Mouse (Mus musculus): ENCODE data around the gene Bco2. TPM values are rescaled to one million over a fixed set of nuclear protein-coding genes. Genes with fewer than 3 reads are reported as not detected.

Gene Bco2
- polyA plus RNA-seq (2016; fragmentation: Nextera tagmentation; extraction: Ambion mirVana), result 0.46 and 0.56 TPM in 2 replicates

DNA sequence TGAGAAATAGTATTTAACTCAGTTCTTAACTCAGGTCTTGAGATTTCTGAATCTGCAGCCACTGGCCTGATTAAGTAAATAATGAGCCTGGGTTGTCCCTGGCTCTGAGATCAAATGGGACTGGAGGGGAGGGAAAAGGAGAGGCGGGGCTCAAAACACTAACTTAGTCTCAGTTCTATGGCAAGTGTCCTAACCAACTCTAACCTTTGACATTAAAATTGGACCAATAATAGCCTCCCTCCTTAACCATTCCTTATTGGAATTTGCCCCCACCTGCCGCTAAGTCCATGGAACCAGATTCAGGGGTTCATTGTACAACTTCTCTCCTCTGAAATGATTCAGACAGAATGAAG is at the start of gene Bco2:
Gene Bco2 (minus strand): TSS at position 88 of the 353 bp plus-strand sequence.
- H3K27ac ChIP-seq, result peak within 1 kb of the TSS; percentile 93
- H3K9me3 ChIP-seq, result no peaks in the 10 kb centered on the region
- WGBS, result 0% methylated on average over 2 of the region's 2 CpGs
- peak; percentile 70 for ATAC-seq (ENCODE audit: low FRiP score)
- peak within 1 kb of the TSS; percentile 54 for H3K4me2 ChIP-seq
- H3K36me3 ChIP-seq (replicated peaks), result no peaks in the 10 kb centered on the region
- H3K9ac ChIP-seq, result peak within 1 kb of the TSS; percentile 51
- no peaks in the 10 kb centered on the region for H3K27me3 ChIP-seq
- H3K4me1 ChIP-seq, result peaks cover 16% of the 10 kb centered on the region
- peak within 1 kb of the TSS; percentile 25 for H3K4me3 ChIP-seq (replicated peaks)

DNA sequence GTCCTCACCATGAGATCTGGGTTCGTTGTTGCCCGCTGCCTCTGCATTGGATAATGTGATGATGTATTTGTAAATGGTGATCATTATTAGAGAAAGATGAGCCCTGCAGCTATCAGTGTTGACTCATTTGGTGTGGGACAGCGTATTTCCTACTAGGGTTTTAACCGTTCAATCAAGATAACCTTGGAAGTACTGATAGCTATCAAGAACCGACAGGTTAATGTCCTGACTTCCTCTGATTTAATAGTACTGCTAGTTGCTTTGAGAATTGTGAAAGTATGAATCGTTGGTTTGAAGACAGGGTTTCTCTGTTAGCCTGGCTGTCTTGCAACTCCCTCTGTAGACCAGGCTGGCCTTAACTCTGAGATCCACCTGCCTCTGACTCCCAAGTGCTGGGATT is 49.4 kb upstream of the Bco2 start:
- no peak for ATAC-seq (ENCODE audit: low FRiP score)

DNA sequence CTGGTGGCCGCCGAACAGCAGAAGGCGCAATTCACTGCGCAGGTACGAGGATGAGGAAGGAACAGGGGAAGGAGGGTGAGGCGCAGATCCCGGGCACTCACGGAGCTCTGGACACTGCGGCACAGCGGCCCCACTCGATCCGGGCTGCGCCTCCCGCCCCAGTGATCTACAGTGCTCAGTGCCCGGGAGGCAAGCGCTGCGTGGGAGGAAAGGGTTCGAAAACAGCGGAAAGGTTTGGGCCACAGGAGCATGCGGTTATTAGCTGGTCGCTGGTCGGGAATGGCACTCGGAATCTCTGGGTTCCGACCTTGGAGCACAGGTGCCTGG is 49.0 kb upstream of the Bco2 start:
- WGBS, result 1% methylated on average over 24 of the region's 24 CpGs
- H3K4me1 ChIP-seq, result peaks cover 25% of the 10 kb centered on the region
- H3K4me3 ChIP-seq (replicated peaks), result peak overlapping the region; percentile 85
- H3K9ac ChIP-seq, result peak overlapping the region; percentile 86
- H3K36me3 ChIP-seq (replicated peaks), result peaks cover 42% of the 10 kb centered on the region
- no peaks in the 10 kb centered on the region for H3K27me3 ChIP-seq
- H3K27ac ChIP-seq, result peak overlapping the region; percentile 88
- H3K4me2 ChIP-seq, result peak overlapping the region; percentile 93
- peak; percentile 90 for ATAC-seq (ENCODE audit: low FRiP score)
- H3K9me3 ChIP-seq, result no peaks in the 10 kb centered on the region

More for the DNA sequence above, 49.4 kb upstream of the Bco2 start:
- Histone ChIP-seq H3K36me3 (replicated peaks) (peaks cover 42% of the 10 kb centered on the region), H3K4me1 (peaks cover 25% of the 10 kb centered on the region), H3K4me3 (replicated peaks) (peak overlapping the region; percentile 85), H3K27me3 (no peaks in the 10 kb centered on the region), H3K9ac (peak overlapping the region; percentile 86), H3K27ac (peak overlapping the region; percentile 88), H3K9me3 (no peaks in the 10 kb centered on the region), H3K4me2 (peak overlapping the region; percentile 93)
- 5% methylated on average over 6 of the region's 6 CpGs for WGBS

DNA sequence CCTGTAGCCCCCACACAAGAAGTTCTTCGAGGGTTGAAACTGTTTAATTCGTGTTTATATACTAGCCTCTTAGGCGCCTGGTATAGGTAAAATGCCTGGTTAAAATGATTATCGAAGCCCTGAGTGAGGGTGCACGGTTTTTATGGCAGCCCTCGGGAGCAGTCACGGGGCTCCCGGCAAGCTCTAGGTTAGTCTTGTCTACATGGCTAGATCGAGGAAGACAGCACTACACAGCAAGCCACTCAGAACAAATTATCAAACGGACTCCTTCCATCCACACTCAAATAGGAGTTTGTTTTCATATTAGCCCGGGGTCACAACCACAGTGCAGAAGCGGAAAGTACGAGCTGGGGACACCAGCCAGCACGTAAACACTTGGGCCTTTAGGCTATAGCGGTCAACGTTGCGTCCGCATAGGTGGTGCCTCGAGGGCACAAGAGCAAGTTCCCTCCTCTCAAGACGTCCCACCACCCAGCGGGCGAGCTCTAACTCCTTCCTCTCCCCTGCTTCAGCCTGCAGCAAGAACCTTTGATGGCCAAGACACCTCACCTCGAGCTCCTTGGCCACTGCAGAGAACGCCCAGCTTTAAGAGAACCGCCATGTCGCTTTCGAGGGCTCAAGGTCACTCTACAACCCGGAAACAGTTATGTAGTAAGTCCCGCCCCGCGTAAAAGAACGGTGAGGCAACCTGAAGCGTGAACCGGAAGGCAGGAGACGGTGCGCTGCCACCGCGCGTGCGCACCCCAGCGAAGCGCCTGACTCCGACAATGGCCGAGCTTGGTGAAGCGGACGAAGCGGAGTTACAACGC is 48.4 kb upstream of the Bco2 start, which contains the start of the genes Sdhd and Timm8b:
Gene Sdhd (minus strand): TSS at position 624 of the 809 bp plus-strand sequence.
Gene Timm8b (plus strand): TSS at position 722 of the 809 bp plus-strand sequence.
- Histone ChIP-seq H3K9ac (peak within 1 kb of the TSS; percentile 86), H3K4me2 (peak within 1 kb of the TSS; percentile 93), H3K36me3 (replicated peaks) (peaks cover 44% of the 10 kb centered on the region), H3K27me3 (no peaks in the 10 kb centered on the region), H3K27ac (peak within 1 kb of the TSS; percentile 88), H3K4me3 (replicated peaks) (peak within 1 kb of the TSS; percentile 85), H3K4me1 (peaks cover 25% of the 10 kb centered on the region), H3K9me3 (no peaks in the 10 kb centered on the region)
- peak; percentile 97 for ATAC-seq (ENCODE audit: low FRiP score)
- 2% methylated on average over 48 of the region's 48 CpGs for WGBS

DNA sequence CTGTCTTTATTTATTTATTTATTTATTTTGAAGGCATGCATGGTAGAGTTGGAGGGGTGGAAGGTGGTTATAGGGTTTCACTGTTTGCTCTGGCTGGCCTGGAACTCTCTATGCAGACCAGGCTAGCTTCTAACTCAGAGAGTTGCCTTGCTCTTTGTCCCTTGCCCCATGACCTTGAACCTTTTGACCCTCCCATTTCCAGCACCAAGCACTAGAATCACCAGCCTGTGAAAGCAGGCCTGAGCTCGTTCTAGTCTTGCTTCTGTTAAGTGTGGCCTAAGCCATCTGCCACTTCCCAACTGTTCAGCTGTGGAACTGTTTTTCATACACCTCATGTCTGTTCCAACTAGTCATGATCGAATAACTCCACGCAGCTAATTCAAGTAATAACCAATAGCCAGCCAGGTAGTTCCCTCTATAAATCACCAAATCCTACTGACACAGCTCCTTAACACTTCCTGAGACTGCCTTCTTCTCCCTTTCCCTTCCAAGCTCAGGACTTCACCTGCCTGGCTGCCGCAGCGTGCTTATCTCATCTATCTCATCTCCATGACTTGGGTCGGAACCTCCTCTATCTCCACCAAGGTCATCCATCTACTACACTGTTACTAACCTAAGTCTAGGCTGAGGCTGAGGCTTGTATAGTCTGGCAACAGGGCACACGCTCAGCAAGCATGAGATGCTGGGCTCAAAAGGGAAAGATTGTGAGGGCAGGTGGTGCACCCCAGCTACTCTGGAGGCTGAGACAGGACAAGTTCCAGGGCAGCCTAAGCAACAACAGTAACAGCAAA is 47.3 kb upstream of the Bco2 start:
- Histone ChIP-seq H3K4me2 (peak overlapping the region; percentile 93), H3K27ac (no peak overlapping the region), H3K36me3 (replicated peaks) (peaks cover 44% of the 10 kb centered on the region), H3K9ac (peak overlapping the region; percentile 86; the same call in 1 of the 2 replicates), H3K27me3 (no peaks in the 10 kb centered on the region), H3K9me3 (no peaks in the 10 kb centered on the region), H3K4me3 (replicated peaks) (peak overlapping the region; percentile 85), H3K4me1 (peaks cover 25% of the 10 kb centered on the region)
- 96% methylated on average over 7 of the region's 7 CpGs for WGBS
- ATAC-seq (ENCODE audit: low FRiP score), result no peak

DNA sequence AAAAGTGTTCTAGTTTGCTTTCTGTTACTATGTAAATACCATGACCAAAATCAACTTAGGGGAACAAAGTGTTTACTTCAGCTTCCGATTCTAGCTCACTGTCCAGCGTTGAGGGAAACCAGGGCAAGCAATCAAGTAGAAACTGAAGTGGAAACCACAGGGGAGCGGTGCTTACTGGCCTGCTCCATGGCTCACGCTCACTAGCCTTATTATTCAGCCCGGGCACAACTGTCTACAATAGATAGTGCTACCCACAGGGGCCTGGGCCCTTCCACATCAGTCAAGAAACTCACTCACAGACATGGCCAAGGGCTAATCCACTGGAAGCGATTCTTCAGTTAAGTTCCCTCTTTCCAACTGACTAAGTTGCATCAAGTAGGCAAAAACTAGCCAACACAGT is 46.6 kb upstream of the Bco2 start:
- H3K4me3 ChIP-seq (replicated peaks), result no peak overlapping the region
- H3K36me3 ChIP-seq (replicated peaks), result peaks cover 46% of the 10 kb centered on the region
- H3K9ac ChIP-seq, result no peak overlapping the region
- H3K27ac ChIP-seq, result no peak overlapping the region
- H3K9me3 ChIP-seq, result no peaks in the 10 kb centered on the region
- H3K4me1 ChIP-seq, result peaks cover 25% of the 10 kb centered on the region
- no peaks in the 10 kb centered on the region for H3K27me3 ChIP-seq
- H3K4me2 ChIP-seq, result no peak overlapping the region
- 92% methylated on average over 6 of the region's 6 CpGs for WGBS
- ATAC-seq (ENCODE audit: low FRiP score), result no peak

DNA sequence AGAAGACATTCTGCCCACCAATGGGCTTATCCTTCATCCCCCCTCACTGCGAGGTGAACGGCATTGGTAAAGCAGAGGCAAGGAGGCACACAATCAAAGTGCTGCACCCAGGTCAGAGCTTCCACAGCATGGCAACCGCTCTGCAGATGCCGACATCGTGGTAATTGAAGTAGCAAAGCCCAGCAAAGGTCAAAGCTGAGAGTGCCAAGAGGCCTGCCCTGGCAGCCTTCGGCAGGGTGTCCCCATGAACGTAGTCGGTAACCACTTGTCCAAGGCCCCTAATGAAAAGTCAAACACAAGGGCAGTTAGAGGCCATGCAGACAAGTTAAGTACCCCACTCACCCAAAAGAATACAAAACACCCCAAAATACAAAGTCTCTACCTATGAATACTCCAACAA is 42.0 kb upstream of the Bco2 start:
- H3K27ac ChIP-seq, result no peak overlapping the region
- peaks cover 55% of the 10 kb centered on the region for H3K36me3 ChIP-seq (replicated peaks)
- no peak overlapping the region for H3K4me2 ChIP-seq
- H3K4me3 ChIP-seq (replicated peaks), result no peak overlapping the region
- H3K9ac ChIP-seq, result no peak overlapping the region
- no peaks in the 10 kb centered on the region for H3K27me3 ChIP-seq
- H3K4me1 ChIP-seq, result peaks cover 5% of the 10 kb centered on the region
- no peak for ATAC-seq (ENCODE audit: low FRiP score)
- 97% methylated on average over 8 of the region's 8 CpGs for WGBS
- H3K9me3 ChIP-seq, result no peaks in the 10 kb centered on the region

DNA sequence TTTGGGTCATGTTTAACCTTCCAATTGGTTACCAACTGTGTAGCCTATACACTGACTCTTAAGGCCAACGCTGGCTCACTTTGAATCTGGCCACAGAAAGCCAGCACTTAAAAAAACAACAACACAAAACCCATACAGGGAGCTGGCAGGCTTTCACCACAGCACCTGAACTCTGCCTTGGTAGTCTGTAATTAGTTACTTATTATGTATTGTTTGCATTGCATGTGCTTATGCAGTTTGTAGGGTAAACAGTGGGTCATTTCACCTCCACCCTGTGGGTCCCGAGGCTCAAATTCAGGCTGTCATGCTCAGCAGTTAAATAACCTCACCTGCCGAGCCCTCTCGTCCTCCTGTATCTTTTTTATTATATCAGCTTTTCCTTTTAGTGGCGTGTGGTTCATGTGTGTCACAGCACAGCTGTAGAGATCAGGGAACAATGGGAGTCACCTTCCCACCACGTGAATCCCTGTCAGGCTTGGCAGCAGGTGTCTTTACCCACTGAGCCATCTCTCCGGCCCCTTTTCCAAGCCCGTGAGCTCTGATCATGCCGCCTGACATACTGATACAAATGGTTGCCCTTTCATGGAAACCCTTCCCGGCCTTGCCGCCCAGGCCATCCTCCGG is 39.9 kb upstream of the Bco2 start:
- Histone ChIP-seq H3K27me3 (no peaks in the 10 kb centered on the region), H3K4me2 (no peak overlapping the region), H3K4me1 (no peaks in the 10 kb centered on the region), H3K9me3 (no peaks in the 10 kb centered on the region), H3K27ac (no peak overlapping the region), H3K4me3 (replicated peaks) (no peak overlapping the region), H3K9ac (no peak overlapping the region), H3K36me3 (replicated peaks) (peaks cover 48% of the 10 kb centered on the region)
- 83% methylated on average over 12 of the region's 12 CpGs for WGBS
- ATAC-seq (ENCODE audit: low FRiP score), result no peak

DNA sequence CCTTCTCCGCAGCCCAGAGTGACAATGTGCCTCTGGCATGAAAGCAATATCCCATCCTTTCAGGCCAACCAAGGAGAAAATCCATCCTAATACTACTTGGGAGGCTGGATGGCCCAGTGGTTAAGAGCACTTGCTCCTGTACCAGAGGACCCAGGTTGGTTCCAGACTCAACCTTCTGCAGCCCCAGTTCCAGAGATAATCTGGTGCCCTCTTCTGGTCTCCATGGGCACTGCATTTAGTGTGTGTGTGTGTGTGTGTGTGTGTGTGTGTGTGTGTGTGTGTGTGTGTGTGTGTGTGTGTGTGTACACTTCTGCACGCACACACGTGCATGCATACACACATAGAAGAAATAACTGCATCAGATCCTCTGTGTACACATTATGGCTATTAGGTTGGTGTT is 38.6 kb upstream of the Bco2 start:
- Histone ChIP-seq H3K27ac (no peak overlapping the region), H3K4me3 (replicated peaks) (no peak overlapping the region), H3K4me1 (no peaks in the 10 kb centered on the region), H3K36me3 (replicated peaks) (peaks cover 38% of the 10 kb centered on the region), H3K9me3 (no peaks in the 10 kb centered on the region), H3K4me2 (no peak overlapping the region), H3K27me3 (no peaks in the 10 kb centered on the region), H3K9ac (no peak overlapping the region)
- no peak for ATAC-seq (ENCODE audit: low FRiP score)
- WGBS, result 73% methylated on average over 3 of the region's 3 CpGs

DNA sequence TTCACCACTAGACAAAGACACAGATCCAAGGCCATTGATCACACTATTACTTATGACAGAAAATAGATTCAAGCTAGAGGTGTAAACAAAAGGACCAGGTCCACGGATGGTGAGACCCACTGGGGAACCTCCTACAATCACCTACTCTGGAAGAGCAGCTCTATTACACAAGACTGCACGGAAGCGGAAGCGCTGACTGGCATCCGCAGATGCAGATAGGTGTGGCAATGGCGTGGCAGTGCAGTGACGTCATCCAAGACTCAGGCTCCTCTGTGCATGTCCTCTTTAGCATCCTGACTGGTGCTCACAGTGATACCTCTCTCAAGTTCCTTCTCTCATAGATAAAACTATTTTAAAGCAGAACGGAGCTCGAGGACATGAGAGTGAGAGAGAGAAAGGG is 38.0 kb upstream of the Bco2 start:
- Histone ChIP-seq H3K27me3 (no peaks in the 10 kb centered on the region), H3K9me3 (no peaks in the 10 kb centered on the region), H3K4me3 (replicated peaks) (no peak overlapping the region), H3K4me2 (no peak overlapping the region), H3K27ac (no peak overlapping the region), H3K4me1 (no peaks in the 10 kb centered on the region), H3K36me3 (replicated peaks) (peaks cover 32% of the 10 kb centered on the region), H3K9ac (no peak overlapping the region)
- no peak for ATAC-seq (ENCODE audit: low FRiP score)
- WGBS, result 90% methylated on average over 9 of the region's 9 CpGs

DNA sequence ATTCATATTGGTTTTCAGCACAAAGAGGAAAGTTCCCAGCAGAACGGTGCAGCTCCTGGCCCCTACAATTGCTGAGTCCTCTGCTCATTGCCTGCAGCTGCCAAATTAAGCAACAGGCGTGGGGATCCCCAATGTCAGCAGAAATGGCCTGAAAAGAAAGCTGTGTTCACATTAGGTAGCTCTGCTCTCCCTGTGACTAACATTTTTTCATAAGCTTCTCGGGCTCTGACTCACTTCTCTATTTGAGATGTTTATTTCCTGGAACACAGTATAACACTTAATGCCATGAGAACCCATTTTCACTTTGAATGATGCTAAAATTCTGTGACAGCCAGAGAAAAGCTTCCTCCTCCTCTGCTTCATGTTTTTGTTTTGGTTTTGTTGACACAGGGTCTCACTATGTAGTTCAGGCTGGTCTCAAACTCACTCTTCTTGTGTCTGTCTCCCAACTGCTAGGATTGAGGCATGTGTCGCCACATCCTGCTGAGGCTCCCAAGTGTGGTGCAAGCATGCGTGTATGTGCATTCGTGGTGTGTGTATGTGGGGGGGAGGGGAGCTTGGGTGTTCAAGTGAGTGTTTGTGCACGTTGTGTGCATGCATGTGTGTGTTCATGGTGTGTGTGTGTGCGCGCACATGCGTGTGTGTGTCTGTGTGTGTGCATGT is 36.0 kb upstream of the Bco2 start:
- WGBS, result 76% methylated on average over 10 of the region's 10 CpGs
- Histone ChIP-seq H3K27ac (no peak overlapping the region), H3K9ac (no peak overlapping the region), H3K27me3 (no peaks in the 10 kb centered on the region), H3K4me1 (no peaks in the 10 kb centered on the region), H3K4me3 (replicated peaks) (no peak overlapping the region), H3K4me2 (no peak overlapping the region), H3K9me3 (no peaks in the 10 kb centered on the region), H3K36me3 (replicated peaks) (peaks cover 13% of the 10 kb centered on the region)
- no peak for ATAC-seq (ENCODE audit: low FRiP score)

DNA sequence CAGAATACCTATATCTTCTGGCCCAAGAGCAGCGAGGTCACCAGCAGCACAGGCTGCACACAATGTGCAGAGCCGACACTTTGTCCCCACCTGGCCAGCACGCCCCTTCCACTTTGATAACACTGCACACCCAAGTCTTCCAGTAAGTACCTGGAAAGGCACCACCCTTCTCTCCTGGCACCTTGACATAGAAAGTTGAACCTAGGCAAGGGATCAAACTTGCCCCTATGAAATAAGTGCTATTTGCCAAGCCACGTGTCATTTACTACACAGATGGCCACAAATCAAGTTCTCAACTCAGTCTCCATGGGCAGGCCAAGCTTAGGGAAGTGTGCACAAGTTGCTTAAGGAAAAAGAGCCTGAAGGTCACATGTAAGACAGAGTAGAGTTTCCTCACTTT is 32.0 kb upstream of the Bco2 start:
- Histone ChIP-seq H3K27me3 (no peaks in the 10 kb centered on the region), H3K4me1 (no peaks in the 10 kb centered on the region), H3K27ac (no peak overlapping the region), H3K9me3 (no peaks in the 10 kb centered on the region), H3K36me3 (replicated peaks) (no peaks in the 10 kb centered on the region), H3K4me2 (no peak overlapping the region), H3K9ac (no peak overlapping the region), H3K4me3 (replicated peaks) (no peak overlapping the region)
- WGBS, result 83% methylated on average over 4 of the region's 4 CpGs
- ATAC-seq (ENCODE audit: low FRiP score), result no peak
